Mouse (Mus musculus) cerebellum, adult 2 months (tissue): ENCODE measurements around the gene Mogat1.

Experiments
- CTCF ChIP-seq: fragments of 200-500 bp; IDR thresholded peaks from 2 replicates; pipeline ENCODE4 v1.5.1; 2011; ENCODE audit warnings: low read depth, mild to moderate bottlenecking, control low read depth, low read length, moderate library complexity, borderline replicate concordance; ENCODE audit not compliant: insufficient read depth
- POLR2A ChIP-seq: fragments of 200-500 bp; IDR thresholded peaks from 2 replicates; pipeline ENCODE4 v1.6.1; 2011; ENCODE audit warnings: low read length, control low read depth, borderline replicate concordance; ENCODE audit not compliant: insufficient read depth

DNA sequence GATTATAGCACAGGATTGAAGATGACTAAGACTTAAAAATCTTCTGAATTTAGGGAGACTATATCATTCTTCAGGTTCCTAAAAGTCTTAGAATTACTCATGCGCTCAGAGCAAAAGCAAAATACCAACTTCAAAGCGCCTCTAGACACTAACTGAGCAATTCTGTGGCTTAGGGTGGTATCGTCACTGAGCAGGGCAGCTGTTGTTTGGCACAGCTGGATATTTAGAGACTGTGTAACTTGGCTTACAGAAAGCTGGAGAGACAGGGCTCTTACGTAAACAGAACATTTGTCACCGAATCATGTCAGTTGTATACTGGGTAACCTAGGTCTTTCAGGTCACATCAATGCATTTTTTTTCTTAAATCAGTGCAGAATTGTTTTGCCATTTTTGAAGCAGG, 27.6 kb downstream of the Mogat1 start:
- TF ChIP-seq CTCF (no peak), POLR2A (no peak)
